Mouse (Mus musculus) kidney, embryonic 16.5 days (tissue): Measurements from ENCODE around the gene Hist1h2bc. TPM values are rescaled to one million over a fixed set of nuclear protein-coding genes. Genes with fewer than 3 reads are reported as not detected.

ENCODE experiments used
- ATAC-seq: fragments of 200-750 bp; cut with Nextera tagmentation; 2 replicates; pipeline ENCODE4 v1.8.0; 2017; ENCODE audit warnings: moderate TSS enrichment; ENCODE audit not compliant: low FRiP score, low TSS enrichment
- H3K27ac ChIP-seq: fragments of 300-500 bp; sonication (generic); 2 replicates; pipeline ENCODE4 v1.5.1; 2014; ENCODE audit warnings: low read length
- H3K27me3 ChIP-seq: fragments of 300-500 bp; sonication (generic); 2 replicates; pipeline ENCODE4 v1.6.1; 2014; ENCODE audit warnings: low read length, control low read depth, mixed read lengths; ENCODE audit not compliant: insufficient read depth
- H3K36me3 ChIP-seq: fragments of 300-500 bp; sonication (generic); 2 replicates; pipeline ENCODE4 v1.6.1; 2014; ENCODE audit warnings: low read length, control low read depth, mixed read lengths; ENCODE audit not compliant: insufficient read depth
- H3K4me1 ChIP-seq: fragments of 300-500 bp; sonication (generic); 2 replicates; pipeline ENCODE4 v1.6.1; 2014; ENCODE audit warnings: low read length, control low read depth, mixed read lengths; ENCODE audit not compliant: insufficient read depth
- H3K4me2 ChIP-seq: fragments of 300-500 bp; sonication (generic); replicated peaks from 2 replicates; pipeline ENCODE4 v1.6.1; 2014; ENCODE audit warnings: low read depth, low read length
- H3K4me3 ChIP-seq: fragments of 300-500 bp; sonication (generic); 2 replicates; pipeline ENCODE4 v1.5.1; 2014; ENCODE audit warnings: mild to moderate bottlenecking, low read length
- H3K9ac ChIP-seq: fragments of 300-500 bp; sonication (generic); replicated peaks from 2 replicates; pipeline ENCODE4 v1.6.1; 2014; ENCODE audit warnings: low read length
- H3K9me3 ChIP-seq: fragments of 300-500 bp; sonication (generic); 2 replicates; pipeline ENCODE4 v1.6.1; 2016; ENCODE audit warnings: low read length, control low read depth
- WGBS: fragments of 180-500 bp; shearing (Covaris S2); extraction: QIAGEN DNeasy Blood & Tissue Kit; methylation state at CpG from one replicate; pipeline ENCODE4 v1.1.7; 2014; 5-methylcytosine and 5-hydroxymethylcytosine counted together
- polyA plus RNA-seq: library from polyadenylated mRNA; unstranded; fragments of >200 nt; fragmentation: Nextera tagmentation; extraction: Ambion mirVana; gene quantifications from 2 replicates; pipeline ENCODE4 v1.2.1, GENCODE M21; 2015

Gene Hist1h2bc
- polyA plus RNA-seq, 1 experiment from 2014 or later, result 78.3 TPM

DNA sequence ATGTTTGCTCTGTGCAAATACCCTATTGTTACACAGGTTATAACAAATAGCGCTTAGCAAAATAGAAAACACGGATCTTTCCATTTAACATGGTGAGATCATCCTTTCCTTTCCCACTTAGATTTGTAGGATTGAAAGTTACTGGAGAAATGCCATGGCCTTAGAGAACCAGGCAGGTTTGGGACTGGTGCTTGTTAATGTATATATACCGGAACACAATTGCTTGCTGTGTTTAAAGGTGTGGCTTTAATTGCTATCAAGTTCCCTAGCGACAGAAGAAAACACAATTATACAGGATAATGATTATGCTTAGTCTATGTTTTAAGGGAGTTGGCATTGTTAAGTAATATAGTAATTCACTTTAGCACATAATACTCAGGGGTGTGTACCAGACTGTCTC is 3.2 kb downstream of the Hist1h2bc start:
- no peak for ATAC-seq
- Histone ChIP-seq H3K4me1 (peaks cover 23% of the 10 kb centered on the region), H3K9ac (no peak overlapping the region), H3K4me2 (0 out of 2 replicates have a peak overlapping the region, but pooled peaks have one; percentile 7), H3K4me3 (no peak overlapping the region), H3K9me3 (no peaks in the 10 kb centered on the region), H3K27me3 (no peaks in the 10 kb centered on the region), H3K36me3 (no peaks in the 10 kb centered on the region), H3K27ac (no peak overlapping the region)
- WGBS, result 83% methylated on average over 4 of the region's 4 CpGs

- H3K4me2 ChIP-seq, result no peak overlapping the region
- H3K4me3 ChIP-seq, result no peak overlapping the region
- no peak overlapping the region for H3K27ac ChIP-seq
- no peak for ATAC-seq
- H3K9ac ChIP-seq, result no peak overlapping the region
- H3K36me3 ChIP-seq, result no peaks in the 10 kb centered on the region
- H3K27me3 ChIP-seq, result no peaks in the 10 kb centered on the region
- H3K4me1 ChIP-seq, result peaks cover 18% of the 10 kb centered on the region
- 83% methylated on average over 7 of the region's 7 CpGs for WGBS
- H3K9me3 ChIP-seq, result no peaks in the 10 kb centered on the region
These were observed 3.9 kb downstream of the Hist1h2bc start for GRCm38 (mm10) chr13:23687907-23688306.

DNA sequence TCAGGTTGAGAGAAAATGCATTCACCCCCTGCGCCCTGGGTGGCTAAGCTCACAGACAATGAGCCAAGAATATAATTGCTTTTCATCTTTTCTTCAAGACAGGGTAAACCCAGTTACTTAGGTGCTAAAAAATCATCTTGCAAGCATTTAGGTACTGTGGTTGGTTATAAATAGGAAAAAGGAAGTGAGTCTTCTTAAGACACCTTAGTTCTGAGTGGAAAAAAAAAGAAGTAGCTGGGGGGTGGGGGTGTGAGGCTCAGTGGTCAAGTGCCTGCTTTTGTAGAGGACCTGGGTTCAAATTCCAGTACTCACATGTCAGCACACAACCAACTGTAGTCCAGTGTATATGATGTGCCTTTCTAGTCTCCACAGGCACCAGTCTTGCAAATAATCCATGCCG is 5.0 kb downstream of the Hist1h2bc start:
- no peak overlapping the region for H3K4me3 ChIP-seq
- WGBS, result 97% methylated on average over 2 of the region's 2 CpGs
- peaks cover 18% of the 10 kb centered on the region for H3K4me1 ChIP-seq
- no peaks in the 10 kb centered on the region for H3K9me3 ChIP-seq
- no peaks in the 10 kb centered on the region for H3K27me3 ChIP-seq
- no peak overlapping the region for H3K9ac ChIP-seq
- no peak overlapping the region for H3K27ac ChIP-seq
- no peaks in the 10 kb centered on the region for H3K36me3 ChIP-seq
- no peak overlapping the region for H3K4me2 ChIP-seq
- no peak for ATAC-seq

- Histone ChIP-seq H3K4me1 (peaks cover 18% of the 10 kb centered on the region), H3K9ac (no peak overlapping the region), H3K27ac (no peak overlapping the region), H3K27me3 (no peaks in the 10 kb centered on the region), H3K36me3 (no peaks in the 10 kb centered on the region), H3K9me3 (no peaks in the 10 kb centered on the region), H3K4me2 (no peak overlapping the region), H3K4me3 (no peak overlapping the region)
- no peak for ATAC-seq
- WGBS, result 77% methylated on average over 2 of the region's 2 CpGs
These were observed 5.5 kb downstream of the Hist1h2bc start for GRCm38 (mm10) chr13:23689459-23689858.

DNA sequence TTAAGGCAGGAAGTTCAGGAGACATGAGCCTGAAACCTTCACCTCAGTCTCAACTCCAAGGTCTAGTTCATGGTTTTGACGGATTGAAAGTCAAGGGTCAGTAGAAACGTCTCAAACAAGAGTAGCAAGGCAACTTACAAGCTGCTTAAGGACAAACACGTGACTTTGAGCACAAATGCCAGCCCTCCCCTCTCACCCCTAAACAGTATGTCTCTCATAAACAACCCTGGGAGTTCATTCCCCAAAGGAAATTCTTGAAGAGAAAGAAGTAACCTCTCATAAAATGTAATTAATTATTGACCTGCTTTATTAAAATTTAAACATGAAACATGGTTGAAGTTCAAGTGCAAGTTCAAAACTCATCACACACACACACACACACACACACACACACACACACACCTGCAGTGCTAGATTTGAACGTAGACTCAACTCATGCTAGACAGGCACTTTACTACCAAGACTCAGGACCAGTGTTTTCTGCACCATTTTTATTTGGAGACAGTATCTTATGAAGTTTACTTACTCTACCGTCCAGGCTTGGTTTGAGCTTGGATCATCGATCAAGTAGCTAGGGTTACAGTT is 9.9 kb downstream of the Hist1h2bc start:
- Histone ChIP-seq H3K4me3 (no peak overlapping the region), H3K4me2 (no peak overlapping the region), H3K27ac (0 out of 2 replicates have a peak overlapping the region, but pooled peaks have one; percentile 53), H3K9ac (no peak overlapping the region), H3K27me3 (no peaks in the 10 kb centered on the region), H3K4me1 (peaks cover 13% of the 10 kb centered on the region; the same call in 1 of the 2 replicates), H3K9me3 (no peaks in the 10 kb centered on the region), H3K36me3 (no peaks in the 10 kb centered on the region)
- 64% methylated on average over 6 of the region's 6 CpGs for WGBS
- ATAC-seq, result no peak

- no peak for ATAC-seq
- Histone ChIP-seq H3K4me2 (no peak overlapping the region), H3K4me1 (peaks cover 16% of the 10 kb centered on the region; the same call in 1 of the 2 replicates), H3K9me3 (no peaks in the 10 kb centered on the region), H3K9ac (no peak overlapping the region), H3K27ac (no peak overlapping the region), H3K27me3 (no peaks in the 10 kb centered on the region), H3K4me3 (no peak overlapping the region), H3K36me3 (no peaks in the 10 kb centered on the region)
- WGBS, result 94% methylated on average over 9 of the region's 9 CpGs
These were observed 11.0 kb downstream of the Hist1h2bc start for GRCm38 (mm10) chr13:23694956-23695355.

GRCm38 (mm10) chr13:23695514-23695913 is 11.5 kb downstream of the Hist1h2bc start, which contains the start of gene Hist1h1t:
TSS of gene Hist1h1t (plus strand) at chr13:23695814.
- no peak within 1 kb of the TSS for H3K4me3 ChIP-seq
- H3K36me3 ChIP-seq, result no peaks in the 10 kb centered on the region
- 57% methylated on average over 11 of the region's 13 CpGs for WGBS
- no peaks in the 10 kb centered on the region for H3K9me3 ChIP-seq
- H3K27ac ChIP-seq, result 0 out of 2 replicates have a peak within 1 kb of the TSS, but pooled peaks have one; percentile 15
- ATAC-seq, result no peak
- H3K27me3 ChIP-seq, result no peaks in the 10 kb centered on the region
- H3K4me2 ChIP-seq, result 0 out of 2 replicates have a peak within 1 kb of the TSS, but pooled peaks have one; percentile 15
- no peak within 1 kb of the TSS; the same call in 1 of the 2 replicates for H3K9ac ChIP-seq
- peaks cover 16% of the 10 kb centered on the region; the same call in 1 of the 2 replicates for H3K4me1 ChIP-seq

- Histone ChIP-seq H3K9me3 (no peaks in the 10 kb centered on the region), H3K9ac (no peak overlapping the region; the same call in 1 of the 2 replicates), H3K36me3 (no peaks in the 10 kb centered on the region), H3K27ac (0 out of 2 replicates have a peak overlapping the region, but pooled peaks have one; percentile 15), H3K4me1 (peaks cover 16% of the 10 kb centered on the region; the same call in 1 of the 2 replicates), H3K4me2 (no peak overlapping the region), H3K4me3 (no peak overlapping the region), H3K27me3 (no peaks in the 10 kb centered on the region)
- 59% methylated on average over 15 of the region's 15 CpGs for WGBS
- ATAC-seq, result no peak
These were observed 12.1 kb downstream of the Hist1h2bc start for GRCm38 (mm10) chr13:23696061-23696474.

DNA sequence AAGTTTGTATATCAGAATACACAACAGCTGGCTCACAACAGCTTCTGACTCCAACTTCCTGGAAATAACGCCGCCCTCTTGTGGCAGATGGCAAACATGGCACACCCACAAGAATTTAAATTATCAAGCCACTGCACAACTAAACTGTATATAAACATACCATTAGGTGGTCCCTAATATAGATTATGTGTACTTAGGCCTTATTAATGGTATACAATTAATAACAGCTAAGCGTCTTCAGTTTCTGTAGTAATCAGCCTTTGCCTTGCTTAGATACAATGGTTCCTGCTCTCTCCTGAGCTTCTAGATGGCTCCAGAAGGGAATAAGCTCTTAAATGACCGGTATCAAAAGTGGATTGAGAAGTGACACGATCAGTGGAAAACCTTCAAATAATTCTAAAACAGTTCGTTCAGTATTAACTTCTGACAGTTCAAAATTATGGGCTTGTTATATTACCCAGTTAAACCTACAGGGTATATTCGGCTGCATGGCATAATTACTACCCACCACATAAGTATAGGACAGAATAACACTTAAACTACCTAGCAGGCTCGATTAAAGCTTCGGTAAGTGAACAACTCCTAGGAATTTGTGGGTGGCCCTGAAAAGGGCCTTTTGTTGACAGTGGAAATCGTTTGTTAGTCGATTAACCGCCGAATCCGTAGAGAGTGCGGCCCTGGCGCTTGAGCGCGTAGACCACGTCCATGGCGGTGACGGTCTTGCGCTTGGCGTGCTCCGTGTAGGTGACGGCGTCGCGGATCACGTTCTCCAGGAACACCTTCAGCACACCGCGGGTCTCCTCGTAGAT is 13.7 kb downstream of the Hist1h2bc start:
- peak overlapping the region; percentile 57 for H3K4me3 ChIP-seq
- H3K9ac ChIP-seq, result peak overlapping the region; percentile 76
- H3K27me3 ChIP-seq, result no peaks in the 10 kb centered on the region
- peak overlapping the region; percentile 71 for H3K4me2 ChIP-seq
- ATAC-seq, result peak; percentile 13
- under 1% methylated on average over 22 of the region's 32 CpGs for WGBS
- H3K4me1 ChIP-seq, result peaks cover 18% of the 10 kb centered on the region; the same call in 1 of the 2 replicates
- no peaks in the 10 kb centered on the region for H3K9me3 ChIP-seq
- peak overlapping the region; percentile 98 for H3K27ac ChIP-seq
- H3K36me3 ChIP-seq, result no peaks in the 10 kb centered on the region
